Mouse (Mus musculus) spleen, adult 12 weeks (tissue): ENCODE measurements around the gene 2300009A05Rik.
A peak's percentile ranks its signal among the peaks of the same experiment; 100 is the strongest.

Source experiments
- DNase-seq: peaks from one replicate; pipeline ENCODE4 v3.0.0; 2022; ENCODE audit warnings: low spot score

2300009A05Rik gene

DNA sequence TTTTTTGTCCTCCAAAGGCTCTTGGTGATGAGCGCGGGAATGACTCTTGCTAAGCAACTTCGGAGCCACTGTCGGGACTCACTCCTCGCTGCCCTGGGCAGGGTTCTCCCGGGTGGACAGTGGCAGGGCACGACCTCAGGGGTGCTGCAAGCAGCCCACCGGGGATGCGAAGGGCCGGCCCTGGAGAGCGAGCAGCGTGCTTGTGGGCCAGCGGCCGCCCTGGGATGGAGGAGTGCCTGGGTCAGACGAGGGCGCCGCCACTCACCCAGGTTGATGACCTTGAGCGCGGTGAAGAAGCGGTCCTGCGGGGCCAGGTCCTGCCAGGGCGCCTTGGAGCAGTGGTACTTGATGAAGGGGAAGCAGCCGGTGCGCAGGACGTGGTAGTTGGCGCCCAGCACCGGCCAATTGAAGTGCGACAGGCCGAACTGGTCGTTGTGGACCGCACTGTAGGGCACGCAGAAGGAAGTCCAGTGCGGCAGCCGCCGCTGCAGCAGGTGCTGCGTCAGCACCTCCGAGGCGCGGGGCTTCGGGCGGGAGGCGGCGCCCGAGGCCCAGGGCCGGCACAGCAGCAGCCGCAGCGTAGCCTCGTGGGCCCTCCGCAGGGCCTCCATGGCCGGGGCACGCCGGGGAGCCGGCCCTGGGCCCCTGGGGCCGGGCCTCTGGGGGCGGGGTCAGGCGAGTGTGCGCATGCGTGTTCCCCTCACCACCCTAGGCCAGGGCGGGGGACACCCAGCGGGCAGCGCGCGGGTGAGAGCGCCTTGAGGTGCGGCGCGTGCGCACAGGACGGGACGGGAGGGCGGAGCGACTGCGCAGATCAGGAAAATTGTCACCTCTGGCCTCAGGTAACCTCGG is at the start of gene 2300009A05Rik:
TSS of gene 2300009A05Rik (minus strand) at position 636 of the 852 bp plus-strand sequence.
- peak; percentile 90 for DNase-seq

DNA sequence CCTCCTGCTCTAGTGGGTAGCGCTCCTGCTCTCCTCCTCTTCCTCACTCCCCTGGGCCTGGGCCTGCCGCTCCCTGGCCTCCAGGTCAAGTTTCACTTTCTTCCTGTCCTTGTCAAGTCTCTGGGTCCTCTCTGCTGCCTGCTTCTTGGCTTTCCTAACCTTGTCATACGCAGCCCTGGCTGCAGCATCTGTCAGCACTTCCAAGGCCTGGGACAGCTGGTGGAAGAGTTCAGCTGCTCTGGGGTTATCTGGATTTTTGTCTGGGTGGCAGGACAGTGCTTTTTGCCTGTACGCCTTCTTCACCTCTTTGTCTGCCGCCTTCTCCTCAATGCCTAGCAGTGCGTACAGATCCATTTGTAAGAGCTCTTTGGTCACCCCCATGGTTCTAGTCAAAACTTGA is 44.6 kb upstream of the 2300009A05Rik start:
- no peak for DNase-seq

DNA sequence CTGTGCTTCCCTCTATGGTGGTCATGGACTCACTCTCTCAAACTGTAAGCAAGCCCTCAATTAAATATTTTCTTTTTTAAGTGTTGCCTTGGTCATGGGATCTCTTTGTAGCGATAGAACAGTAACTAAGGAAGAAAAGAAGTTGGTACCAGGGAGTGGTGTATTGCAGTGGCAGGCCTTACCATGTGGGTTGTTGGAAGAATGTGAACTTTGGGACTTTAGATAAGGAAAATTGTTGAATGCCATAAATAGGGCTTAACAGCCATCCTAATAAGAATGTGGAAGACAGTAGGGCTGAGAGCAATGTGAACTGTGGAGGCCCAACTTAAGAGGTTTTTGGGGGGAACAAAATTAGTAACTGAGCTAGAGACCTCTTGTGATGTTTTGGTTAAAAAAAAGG is 31.6 kb upstream of the 2300009A05Rik start:
- no peak for DNase-seq

DNA sequence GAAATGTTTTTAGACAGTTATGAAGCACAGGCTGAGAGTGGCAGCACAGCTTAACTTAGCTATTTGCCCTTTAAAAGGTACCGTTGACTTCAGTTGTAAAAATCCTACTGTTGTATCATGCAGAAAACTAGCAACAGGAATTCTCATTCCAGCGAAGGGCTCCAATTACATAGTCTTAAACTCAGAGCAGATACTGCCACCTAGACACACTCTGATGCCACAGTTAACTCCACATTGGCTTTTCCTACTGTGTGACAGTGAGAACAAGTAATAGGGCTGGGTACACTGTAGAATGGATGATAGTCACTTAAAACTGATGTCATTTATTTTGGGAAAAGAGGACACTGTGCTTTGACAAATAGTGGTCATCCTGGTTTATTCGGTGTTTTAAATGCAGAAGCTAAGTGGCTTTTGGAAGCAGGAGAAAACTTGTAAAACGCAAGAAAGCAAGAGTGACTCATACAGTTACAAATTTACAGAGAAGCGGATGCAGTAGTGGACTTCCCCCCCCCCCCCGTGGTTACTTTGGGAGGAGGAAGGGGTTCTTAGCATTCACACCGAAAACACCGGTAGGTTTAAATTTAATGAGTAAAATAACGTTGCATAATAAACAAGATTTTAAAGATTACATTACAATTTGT is 22.2 kb upstream of the 2300009A05Rik start:
- DNase-seq = no peak

DNA sequence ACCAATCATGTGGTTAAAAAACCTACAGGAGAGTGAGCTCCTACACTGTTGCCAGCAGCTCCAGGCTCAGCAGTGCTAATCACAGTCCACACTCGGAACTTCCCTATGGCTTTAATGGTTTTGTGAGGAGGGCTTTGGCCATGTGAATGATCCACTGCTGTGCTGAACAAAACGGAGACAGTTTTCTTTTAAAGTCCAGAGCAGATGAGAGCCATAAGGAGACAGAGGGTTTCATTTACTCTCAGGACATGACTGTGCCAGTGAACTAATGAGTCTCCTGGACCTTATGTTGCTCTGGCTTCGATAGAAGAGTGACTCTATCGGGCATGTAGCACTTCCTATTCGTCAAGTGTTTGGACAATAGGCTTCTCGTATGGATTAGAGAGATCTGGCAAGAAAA is 21.4 kb upstream of the 2300009A05Rik start:
- no peak for DNase-seq

DNA sequence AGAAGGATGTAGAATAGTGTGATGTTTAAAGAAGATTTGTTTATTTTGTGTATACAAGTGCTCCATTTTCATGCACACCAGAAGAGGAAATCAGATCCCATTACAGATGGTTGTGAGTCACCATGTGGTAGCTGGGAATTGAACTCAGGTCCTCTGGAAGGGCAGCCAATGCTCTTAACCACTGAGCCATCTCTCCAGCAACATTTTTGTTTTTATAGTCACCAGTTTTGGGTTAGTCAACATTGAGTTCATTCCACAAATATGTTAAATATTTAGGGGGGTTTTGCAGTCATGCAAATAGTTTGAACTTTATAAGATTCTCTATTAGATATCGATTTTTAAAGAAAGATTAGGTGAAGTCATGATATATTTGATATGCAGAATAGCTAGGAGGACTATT is 1.1 kb upstream of the 2300009A05Rik start:
- DNase-seq = no peak

DNA sequence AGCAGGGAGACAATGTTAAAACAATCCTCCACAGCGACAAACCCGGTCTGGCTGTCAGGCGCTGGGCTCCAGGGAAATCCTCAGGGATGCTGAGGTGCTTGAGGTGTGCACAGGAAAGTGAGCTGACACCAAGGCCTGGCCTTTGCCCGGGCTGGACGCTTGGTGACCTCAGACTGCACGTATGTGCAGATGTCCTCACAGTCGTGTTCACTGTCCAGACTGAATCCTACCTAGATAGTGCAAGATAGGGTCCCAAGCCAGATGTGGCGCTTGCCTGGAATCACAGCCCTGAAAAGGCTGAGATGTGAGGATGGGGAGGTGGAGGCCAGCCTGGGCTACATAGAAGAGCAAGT is 393 bp upstream of the 2300009A05Rik start:
- no peak for DNase-seq

DNA sequence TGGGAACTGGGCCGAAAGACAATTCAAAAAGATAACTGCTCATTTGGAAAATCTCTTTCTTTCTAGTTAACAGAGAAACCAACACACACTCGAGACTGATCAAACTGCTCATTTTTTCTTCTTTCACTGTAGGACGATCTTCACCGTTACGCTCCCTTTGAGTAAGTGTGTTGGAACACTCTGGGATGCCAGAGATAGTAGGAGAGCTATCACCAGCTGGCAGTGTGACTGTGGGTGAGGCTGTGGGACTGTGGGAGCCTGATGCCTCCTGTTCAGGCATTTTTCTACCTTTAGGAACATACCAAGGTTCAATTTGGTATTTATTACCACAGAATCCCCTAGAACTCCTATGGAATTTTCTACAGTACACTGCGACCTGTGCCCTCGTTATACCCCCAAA is 3.4 kb downstream of the 2300009A05Rik start:
- DNase-seq = no peak

DNA sequence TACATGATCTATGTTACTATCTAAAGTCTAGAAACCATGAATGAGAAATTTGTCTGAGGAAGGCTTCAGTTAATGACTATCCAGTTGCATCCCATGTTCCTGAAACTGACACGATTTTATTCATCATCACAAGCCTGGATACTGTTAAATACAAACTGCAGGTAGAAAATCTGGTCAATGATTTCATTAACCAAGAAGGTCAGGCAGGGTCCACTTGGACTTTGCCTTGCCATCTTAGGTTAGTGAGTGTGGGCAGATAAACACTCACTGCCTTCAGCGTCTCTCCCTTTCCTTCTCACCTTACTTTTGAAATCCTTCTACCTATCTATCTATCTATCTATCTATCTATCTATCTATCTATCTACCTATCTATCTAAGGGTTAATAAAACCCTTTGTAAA is 7.7 kb downstream of the 2300009A05Rik start:
- DNase-seq = no peak

DNA sequence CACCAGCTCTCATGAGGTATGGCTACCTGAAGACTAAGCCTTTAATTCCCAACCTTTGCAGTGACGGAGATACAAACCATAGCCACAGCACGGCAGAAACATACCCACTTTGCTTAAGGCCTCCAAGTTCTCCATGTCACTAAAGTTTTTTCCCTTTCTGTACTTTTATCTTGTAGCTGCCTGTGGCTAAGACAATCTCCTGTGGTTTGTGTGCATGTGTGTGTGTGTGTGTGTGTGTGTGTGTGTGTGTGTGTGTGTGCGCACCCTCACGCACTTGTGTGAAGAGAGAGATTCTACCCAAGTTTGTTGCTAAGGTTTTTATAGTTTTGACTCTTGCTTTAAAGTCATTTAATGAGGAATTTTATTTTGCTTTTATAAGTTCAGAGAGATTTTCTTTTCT is 16.3 kb downstream of the 2300009A05Rik start:
- no peak for DNase-seq

DNA sequence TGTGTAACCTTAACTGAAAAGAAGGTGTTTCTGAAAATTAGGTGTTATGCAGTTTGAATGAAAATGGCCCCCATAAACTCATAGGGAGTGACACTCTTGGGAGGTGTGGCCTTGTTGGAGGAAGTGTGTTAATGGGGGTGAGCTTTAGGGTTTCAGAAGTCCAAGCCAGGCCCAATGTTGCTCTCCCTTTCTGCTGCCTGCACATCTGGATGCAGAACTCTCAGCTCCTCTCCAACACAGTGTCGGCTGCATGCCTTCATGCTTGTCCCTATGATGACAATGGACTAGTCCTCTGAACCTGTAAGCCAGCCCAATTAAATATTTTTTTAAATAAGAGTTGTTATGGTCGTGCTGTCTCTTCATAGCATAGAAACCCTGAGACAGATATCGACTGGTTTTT is 18.7 kb downstream of the 2300009A05Rik start:
- DNase-seq = no peak

DNA sequence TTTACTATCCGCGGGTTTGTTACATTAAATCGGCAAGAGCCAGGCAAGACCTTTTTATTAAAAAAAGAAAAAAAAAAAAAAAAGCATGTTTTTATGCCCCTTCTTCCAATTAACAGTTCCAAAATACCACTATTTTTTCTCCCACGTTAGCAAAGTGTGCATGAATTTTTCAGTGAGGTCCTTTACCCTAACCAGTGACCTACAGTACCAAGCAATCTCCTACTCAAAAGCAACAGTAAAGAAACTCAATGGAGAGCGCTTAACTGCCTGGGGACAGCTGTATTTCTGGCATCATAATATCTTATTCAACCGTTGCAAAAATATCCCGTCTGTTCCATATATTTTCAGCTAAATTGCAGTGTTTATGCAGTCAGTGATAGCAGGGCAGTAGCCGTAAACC is 20.9 kb downstream of the 2300009A05Rik start:
- DNase-seq = no peak

DNA sequence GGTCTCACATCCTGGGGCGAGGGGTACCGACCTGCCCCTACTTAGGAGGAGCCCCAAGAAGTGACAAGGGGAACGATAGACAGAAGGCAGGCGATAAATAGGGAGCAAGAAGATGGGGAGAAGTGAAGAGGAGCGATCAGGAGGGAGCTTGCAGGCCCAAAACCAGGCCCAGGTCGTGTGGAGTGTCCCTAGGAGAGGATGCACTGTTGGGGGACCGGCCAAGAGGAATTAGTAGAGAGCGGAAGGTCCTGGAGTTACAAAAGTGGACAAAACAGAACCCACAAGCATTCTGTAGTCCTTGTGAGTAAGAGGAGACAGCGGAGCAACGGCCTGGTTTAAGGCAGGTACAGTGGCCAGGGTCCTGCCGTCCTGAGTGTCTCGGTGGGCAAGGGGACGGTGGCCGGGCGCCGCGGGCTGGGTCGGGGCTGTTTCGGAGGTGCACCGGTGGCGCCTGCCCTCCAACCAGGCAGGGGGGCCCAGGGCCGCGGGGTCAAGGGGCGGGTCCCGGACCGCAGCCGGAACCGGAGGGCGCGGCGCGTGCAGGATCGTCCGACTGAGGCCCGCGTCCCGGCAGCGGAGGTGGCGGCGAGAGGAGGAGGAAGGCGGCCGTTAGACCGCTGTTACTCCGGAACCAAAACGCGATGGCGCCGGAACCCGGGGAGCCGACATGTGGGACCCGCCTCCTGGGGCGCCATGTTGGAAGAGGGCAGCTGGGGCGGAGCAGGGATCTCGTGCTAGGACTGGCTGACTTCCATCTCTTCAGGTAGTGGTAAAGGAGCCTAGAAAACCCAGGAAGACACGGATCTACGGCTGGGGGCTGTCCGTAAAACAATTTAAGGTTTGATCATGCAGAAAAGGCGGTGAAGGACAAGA is 21.5 kb downstream of the 2300009A05Rik start, which contains the start of gene Map2k5:
TSS of gene Map2k5 (minus strand) at position 633 of the 873 bp plus-strand sequence.
- DNase-seq = peak; percentile 78

DNA sequence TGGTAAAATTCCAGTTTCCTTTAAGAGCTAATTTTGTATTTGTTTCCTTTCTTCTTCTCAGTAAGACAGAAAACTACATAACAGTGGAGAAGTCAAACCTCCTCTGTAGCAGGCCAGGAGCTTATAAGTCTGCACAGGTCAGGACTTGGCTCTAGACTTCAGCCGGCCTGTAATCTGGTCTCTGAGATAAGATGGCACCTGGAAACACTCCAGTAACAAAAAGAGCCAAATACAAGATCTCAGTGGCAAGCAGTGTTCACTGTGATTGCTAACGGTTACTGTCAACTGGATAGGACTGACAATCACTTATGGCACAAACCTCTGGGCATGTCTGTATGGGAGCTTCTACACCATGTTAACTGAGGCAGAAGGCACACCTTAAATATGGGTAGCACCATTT is 25.7 kb downstream of the 2300009A05Rik start:
- DNase-seq = no peak

DNA sequence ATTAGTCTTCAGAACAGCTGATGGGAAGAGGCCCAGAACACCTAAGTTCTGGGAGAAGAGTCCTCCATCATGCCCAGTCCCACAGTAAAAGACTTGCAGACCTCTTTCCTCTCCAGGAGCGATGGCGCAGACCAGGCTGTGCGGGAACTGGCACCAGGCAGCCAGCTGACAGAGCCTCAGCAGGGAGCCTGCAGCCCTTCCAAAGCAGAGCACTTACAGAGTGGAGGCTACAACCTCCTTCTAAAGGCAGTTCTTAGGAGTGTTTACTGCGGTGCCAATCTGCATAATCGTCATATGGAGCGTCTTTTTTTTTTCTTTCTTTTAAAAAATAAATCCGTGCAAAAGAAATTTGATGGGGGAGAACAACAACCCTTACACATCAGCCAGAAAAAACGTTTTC is 26.5 kb downstream of the 2300009A05Rik start:
- DNase-seq = no peak

DNA sequence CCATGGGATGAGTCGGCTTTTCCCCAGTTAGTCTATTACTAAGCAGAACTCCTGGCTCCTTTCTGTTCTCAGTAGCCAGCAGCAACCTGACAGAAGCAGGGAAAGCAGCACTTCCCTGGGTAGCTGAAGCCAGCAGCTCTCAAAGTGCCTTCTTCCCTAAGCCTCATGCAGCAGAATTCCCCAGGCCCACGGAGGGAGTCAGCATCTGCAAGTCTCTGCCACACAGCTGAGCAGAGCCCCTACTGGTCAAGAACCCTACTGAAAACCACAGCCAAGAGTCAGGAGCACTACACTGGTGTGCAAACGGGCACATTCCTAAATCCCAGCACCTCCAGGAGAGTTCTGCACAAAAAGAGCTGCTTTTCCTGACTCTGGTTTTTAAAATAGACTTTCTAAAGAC is 38.6 kb downstream of the 2300009A05Rik start:
- DNase-seq = no peak

DNA sequence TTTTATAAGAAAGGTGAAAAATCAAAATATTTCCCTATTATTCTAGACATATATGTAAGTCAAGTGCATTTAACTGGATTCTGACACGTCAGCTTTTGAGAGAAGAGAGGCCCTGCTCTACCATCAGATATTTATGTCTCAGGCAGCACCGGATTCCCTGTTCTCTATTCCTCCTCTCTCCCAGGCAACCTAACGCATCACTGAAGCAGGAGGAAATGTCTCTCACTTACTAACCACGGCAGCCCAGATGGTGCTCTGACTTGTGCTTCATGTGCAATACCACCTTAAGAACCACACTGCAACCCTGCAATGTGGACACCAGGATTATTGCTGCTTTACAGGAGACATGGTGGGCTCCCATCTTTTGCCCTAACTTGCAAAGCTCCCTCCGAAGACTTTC is 40.0 kb downstream of the 2300009A05Rik start:
- no peak for DNase-seq

DNA sequence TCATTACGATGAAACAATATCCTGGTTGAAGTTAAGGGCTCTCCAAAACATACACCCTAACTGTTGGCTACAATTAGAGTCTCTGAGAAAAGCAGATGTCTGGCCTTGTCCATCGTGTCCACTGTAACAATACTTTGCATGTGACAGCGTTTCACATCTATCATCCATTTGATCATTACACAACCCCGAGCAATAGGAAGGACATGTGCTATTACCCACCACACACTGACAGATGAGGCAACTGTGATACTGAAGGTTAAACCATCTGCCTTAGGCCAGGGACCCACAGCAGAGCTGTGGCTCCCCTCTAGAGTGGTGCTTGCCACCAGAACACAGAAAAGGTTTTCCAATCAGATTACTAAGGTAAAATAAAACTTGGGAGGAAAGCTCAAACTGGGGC is 42.3 kb downstream of the 2300009A05Rik start:
- DNase-seq = no peak

DNA sequence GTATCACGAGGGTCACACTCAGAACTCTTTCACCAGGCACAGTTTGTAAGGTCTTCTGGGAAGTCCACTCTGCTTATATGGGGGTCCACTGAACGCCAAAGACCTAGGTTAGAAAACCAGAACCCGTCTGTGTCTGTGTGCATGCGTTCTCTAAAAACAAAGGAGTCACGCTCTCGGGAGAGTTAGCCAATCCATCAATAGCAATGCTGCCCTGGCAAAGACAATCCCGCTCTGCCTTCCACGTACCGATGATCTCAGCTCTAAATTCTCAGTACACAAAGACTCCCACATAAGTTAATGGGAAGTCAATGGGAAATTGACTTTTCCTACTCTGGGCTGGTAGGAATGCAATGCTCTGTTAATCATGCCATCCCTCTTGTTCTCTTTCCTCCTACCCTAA is 42.8 kb downstream of the 2300009A05Rik start:
- DNase-seq = no peak

DNA sequence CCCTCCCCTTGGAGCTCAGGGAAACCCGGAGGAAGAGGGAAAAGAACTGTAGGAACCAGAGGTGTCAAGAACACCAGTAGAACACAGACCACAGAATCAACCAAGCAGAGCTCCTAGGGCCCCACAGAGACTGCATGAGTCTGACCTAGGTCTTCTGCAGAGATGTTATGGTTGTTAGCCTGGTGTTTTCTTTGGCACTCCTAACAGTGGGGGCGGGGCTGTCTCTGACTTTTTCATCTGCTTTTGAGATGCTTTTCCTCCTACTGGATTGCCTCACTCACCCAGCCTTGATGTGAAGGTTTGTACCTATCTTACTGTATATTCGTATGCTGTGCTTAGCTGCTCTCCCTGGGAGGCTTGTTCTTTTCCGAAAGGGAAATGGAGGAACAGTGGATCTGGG is 44.9 kb downstream of the 2300009A05Rik start:
- no peak for DNase-seq

DNA sequence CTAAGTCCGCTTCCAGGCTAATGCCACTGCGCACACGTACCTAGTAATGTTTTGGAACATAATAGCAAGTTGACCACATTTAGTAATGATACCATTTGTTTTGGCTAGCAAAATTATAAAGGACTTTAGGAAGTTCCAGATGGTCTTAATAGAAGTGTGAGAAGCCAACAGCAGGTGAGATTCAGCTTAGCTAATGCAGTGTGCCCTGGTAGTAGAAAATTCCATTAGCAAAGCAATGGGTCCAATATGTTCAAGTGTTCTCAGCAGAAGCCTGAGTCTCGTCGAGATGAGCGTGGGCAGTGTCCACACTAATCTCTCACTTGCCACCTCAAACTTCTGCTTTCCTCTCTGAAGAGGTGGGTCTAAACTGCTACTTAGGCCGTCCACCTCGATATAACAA is 49.0 kb downstream of the 2300009A05Rik start:
- DNase-seq = no peak

DNA sequence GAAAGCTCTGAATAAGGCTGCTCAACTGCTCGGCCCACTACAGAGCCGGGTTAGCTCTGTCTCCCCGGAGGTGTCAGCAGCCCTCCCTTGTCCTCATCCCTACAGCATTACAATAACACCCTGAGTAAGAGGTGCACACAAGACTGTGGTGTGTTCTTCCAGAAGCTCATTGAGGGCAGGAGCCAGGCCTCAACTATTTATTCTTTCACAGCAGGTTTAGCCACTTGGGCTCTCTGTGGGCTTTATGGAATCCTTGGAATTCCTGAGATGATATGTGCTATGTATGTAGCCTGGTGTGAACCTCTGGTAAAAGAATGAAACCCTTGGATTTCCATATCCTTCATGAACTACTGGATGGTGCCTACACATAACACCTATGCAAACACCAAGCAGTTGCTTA is 49.8 kb downstream of the 2300009A05Rik start:
- no peak for DNase-seq

DNA sequence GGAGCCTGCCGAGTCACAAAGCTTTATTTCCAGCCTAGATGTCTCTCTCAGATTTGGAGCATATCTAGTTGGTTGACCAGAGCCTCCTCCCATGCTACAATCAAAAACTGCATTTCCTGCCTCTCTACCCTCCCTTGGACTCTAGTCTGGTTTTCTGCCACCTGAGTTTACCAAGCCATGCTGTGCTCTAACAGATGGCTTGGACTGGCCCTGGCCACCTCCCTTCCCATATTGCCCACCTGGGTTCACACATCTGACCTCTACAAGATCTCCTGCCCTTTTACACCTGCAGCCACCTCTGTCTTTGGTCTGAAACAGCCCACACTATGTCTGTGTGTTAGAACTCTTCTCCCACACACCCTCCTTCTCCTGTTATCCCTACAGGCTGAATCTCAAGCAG is 50.9 kb downstream of the 2300009A05Rik start:
- no peak for DNase-seq
